Mouse (Mus musculus) gastrocnemius, adult 8-10 months (tissue): ENCODE measurements around the gene Tagap1. TPM values are rescaled to one million over a fixed set of nuclear protein-coding genes. Genes with fewer than 3 reads are reported as not detected.
"Not testable (repeated sequence)": the region's sequence is repeated elsewhere in the genome, so short reads cannot be mapped to it uniquely, and the experiment has no call there.

Experiments used
- DNase-seq, 2 experiments: peaks; one replicate each; pipeline ENCODE4 v3.0.0; 2022; ENCODE audit warnings: low spot score in 2 of 2
- total RNA-seq, 4 experiments: library from RNA; stranded (reverse); gene quantifications; 2 replicates each; pipeline ENCODE4 v1.2.4; 2022

The Tagap1 gene
- total RNA-seq = 10 to 100 TPM; 13.4 to 18.3 (median 15.7) TPM

DNA sequence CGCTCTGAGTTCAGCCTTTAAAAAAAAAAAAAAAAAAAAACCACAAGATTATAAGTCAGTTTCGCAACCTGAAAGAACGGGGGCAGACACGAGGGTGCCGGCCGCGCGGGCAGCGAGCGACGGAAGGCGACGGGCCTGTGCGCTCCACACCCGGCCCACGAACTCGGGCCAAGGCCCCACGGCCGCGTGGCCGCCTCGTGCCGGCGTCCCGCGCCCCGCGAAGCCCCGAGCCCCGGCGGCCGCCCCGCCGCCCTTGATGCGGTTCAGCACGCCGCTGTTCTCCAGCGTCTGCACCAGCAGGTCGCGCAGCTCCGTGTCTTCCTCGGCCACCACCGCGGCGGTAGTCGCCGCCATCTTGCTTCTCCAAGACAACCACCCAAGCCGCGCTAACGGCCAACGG is at the start of gene Tagap1:
Gene Tagap1, minus strand, starts transcription at position 381 of the 400 bp plus-strand sequence.
- peak; percentile 28 to 31 for DNase-seq

GRCm38 (mm10) chr17:7009901-7010300 is 48.9 kb upstream of the Tagap1 start:
- DNase-seq = not testable (repeated sequence)

- not testable (repeated sequence) for DNase-seq
Measured at GRCm38 (mm10) chr17:7009440-7009839, 48.5 kb upstream of the Tagap1 start.

- not testable (repeated sequence) for DNase-seq
Measured at GRCm38 (mm10) chr17:7008885-7009284, 47.9 kb upstream of the Tagap1 start.

DNA sequence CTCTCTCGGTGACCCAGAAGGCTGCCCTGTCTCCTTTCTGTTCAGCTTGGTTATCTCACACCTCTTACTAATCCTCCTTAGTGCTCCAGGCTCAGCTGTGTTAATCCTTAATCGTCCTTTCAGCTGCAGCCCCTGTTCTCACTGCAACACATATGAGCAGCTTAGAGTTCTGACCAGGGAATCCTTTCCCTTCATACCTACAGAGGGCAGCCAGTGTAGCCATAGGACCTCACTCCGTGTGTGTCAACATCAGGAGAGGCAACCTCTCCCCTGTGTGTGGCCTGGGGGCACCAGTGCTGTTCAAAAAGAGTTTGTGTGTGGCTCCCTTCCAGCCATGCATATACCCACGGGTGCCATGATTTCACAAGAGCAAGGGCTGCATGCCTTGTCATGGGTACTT is 44.7 kb upstream of the Tagap1 start:
- not testable (repeated sequence) for DNase-seq

DNA sequence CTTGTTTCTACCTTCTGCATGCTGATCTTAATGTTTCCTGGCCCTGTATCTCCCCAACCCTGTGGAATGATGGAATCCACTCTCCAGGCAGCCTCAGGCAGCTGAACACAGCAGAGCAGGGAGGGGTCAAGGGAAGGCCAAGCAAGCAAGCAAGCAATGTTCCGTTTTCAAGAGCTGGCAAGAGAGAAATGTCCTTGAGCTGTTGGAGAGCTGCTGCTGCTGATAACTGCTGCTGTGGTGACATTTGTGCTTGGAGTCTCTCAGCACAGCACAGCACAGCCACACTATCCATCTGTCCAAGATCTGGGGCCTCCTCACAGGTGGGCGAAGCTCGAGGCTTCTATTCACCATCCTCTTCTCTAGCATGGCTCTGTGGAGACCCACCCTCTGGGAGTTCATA is 42.4 kb upstream of the Tagap1 start:
- DNase-seq = not testable (repeated sequence)

GRCm38 (mm10) chr17:7001790-7002585 is 41.0 kb upstream of the Tagap1 start:
- DNase-seq = not testable (repeated sequence)

GRCm38 (mm10) chr17:6997778-6998490 is 37.0 kb upstream of the Tagap1 start:
- not testable (repeated sequence) for DNase-seq

- DNase-seq = not testable (repeated sequence)
Measured at GRCm38 (mm10) chr17:6996826-6997225, 35.9 kb upstream of the Tagap1 start.

DNA sequence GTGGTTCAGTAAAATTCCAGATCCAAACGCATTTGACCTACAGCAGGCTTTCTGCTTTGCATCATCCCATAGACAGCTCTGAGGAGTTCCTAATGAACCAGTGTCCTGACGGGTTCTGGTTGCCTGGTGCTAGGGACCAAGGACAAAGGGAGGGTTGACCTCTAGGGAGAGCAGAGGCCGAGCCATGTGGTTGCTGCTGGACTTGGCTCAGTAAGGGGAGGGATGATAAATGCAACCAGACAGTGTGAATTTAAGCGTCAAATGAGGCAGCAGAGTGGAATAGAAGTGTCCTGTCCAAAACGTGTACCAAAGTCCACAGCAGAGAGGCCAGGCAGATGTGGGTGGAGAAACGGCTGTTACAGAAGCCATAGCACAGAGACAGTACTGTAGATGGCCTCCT is 34.5 kb upstream of the Tagap1 start:
- DNase-seq = not testable (repeated sequence)

DNA sequence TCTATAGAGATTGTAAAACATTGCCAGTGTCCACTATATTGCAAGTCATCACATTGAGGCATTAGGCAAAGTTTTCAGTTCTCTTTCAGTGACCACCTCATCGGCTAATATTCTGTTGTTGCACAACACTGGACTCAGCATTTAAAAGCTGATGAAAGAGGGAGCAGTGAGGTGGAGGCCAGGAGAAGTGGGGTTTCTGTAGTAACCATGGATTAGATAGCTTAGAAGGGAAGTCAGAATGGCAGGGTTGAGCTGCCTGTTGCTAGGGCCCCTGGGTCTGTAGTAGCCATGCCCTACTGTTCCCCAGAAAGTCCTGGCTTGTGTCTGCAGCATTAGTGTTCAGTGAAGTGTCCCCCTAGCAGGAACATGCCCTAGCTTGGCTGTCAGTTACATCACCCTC is 25.2 kb upstream of the Tagap1 start:
- not testable (repeated sequence) for DNase-seq

DNA sequence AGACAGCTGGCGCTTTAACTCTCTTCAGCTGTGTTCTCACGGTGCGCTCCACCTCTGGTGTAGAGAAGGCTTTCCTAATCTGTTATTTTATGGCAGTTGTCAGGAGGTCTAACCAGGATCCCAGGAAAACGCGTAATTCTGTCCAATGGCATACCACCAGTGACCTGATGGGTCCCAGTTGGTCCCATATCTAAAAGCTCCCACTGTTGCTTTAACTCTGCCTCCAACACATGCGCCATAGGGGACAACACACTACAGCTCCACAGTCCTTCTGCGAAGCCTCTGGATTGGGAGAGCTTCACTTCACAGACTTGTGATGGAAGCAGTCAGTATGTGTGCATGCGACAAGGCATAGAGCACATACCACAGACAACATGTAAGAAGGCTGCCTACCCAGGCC is 19.2 kb upstream of the Tagap1 start:
- DNase-seq = not testable (repeated sequence)

DNA sequence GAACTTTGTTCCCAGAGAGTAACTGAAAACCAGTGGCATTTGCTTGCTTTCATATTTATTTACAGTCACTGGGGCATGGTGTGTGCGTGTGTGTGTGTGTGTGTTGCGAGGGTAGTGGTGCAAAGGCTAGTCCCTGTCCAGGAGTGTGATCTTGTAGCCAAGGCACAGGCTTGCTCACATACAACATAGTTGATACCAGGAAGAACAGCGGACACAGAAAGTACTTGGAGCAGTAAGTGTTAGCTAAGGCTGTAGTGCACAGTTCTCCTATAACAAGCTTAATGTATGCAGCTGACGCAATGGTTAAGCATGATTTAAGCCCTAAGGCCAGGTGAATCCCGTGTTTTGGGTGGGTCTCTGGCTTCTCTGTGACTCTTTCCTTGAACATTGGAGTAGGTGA is 18.4 kb upstream of the Tagap1 start:
- not testable (repeated sequence) for DNase-seq

- peak; percentile 63 to 73 for DNase-seq
Measured at GRCm38 (mm10) chr17:6978287-6979248, 17.6 kb upstream of the Tagap1 start, which contains the start of gene Gm49721. Gm49721 (plus strand) TSS chr17:6978904.

DNA sequence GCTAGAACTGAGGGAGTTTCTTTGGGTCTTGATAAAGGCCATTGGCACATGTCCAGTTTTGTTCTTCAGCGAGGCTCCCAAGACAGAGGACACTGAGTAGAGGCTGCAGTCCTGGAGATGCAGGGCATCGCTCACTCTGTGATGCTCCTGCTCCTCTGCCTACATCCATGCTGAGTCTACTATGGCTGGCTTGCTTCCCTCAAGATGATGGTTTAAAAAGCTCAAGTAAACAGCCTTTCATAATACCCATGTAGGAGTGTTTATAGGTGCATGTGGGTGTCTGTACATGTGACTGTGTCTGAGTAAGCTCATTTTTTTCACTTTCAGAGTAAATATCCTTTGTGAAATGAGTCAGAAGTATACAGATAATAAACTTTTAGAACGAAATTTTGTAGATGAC is 14.0 kb upstream of the Tagap1 start:
- not testable (repeated sequence) for DNase-seq

- DNase-seq = not testable (repeated sequence)
Measured at GRCm38 (mm10) chr17:6972836-6973396, 12.0 kb upstream of the Tagap1 start.

GRCm38 (mm10) chr17:6971238-6971637 is 10.3 kb upstream of the Tagap1 start:
- DNase-seq = not testable (repeated sequence)

GRCm38 (mm10) chr17:6970334-6970733 is 9.4 kb upstream of the Tagap1 start, which contains the start of gene Rnaset2b:
Rnaset2b (plus strand) TSS chr17:6970634.
- DNase-seq = not testable (repeated sequence)

GRCm38 (mm10) chr17:6967673-6968072 is 6.7 kb upstream of the Tagap1 start:
- not testable (repeated sequence) for DNase-seq

DNA sequence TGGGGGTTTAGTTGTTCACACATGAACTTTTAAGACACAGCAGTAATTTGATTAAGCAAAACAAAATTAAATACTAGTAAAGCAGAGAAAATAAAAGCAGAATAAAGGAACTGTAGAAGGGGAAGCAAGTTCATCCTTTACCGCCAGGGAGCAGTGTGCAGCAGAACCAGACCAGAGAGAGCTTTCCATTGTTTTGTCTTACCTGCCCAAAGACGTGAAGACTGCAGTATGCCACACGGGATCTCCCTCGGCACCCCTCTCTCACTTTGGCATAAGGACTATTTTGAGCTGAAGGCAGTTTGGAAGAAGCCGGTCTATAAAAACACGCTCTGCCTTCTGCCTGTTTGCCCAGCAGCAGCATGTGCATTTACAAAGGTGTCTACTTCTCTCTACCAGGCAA is 4.4 kb upstream of the Tagap1 start:
- not testable (repeated sequence) for DNase-seq

DNA sequence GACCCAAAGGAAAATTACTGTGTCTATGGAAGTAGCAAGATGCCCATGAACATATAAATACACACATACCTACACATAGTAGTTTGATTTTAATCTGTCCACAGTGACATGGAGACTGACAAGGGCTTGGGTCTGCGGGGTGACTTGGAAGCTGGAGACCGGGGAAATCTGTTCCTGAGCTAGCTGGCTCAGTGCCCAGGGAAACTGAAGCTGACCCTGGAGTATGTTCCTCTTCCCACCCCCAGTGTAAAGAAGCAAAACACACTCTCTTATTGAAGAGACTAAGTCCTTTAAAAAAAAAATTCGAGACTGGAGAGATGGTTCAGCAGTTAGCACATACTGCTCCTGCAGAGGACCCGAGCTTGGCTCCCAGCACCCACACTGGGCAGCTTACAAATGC is 2.0 kb upstream of the Tagap1 start:
- not testable (repeated sequence) for DNase-seq
